Mouse (Mus musculus) testis, adult 2 months (tissue): ENCODE results near the gene Arap1. TPM values are rescaled to one million over a fixed set of nuclear protein-coding genes. Genes with fewer than 3 reads are reported as not detected.

Experiments
- H3K27ac ChIP-seq: fragments of 200-500 bp; 2 replicates; pipeline ENCODE4 v1.5.1; 2012; ENCODE audit warnings: low read depth, low read length; ENCODE audit not compliant: control insufficient read depth, insufficient read depth
- H3K27me3 ChIP-seq: fragments of 200-500 bp; 2 replicates; pipeline ENCODE4 v1.6.1; 2012; ENCODE audit warnings: mild to moderate bottlenecking, low read length, moderate library complexity; ENCODE audit not compliant: control insufficient read depth, insufficient read depth
- H3K36me3 ChIP-seq: fragments of 200-500 bp; 2 replicates; pipeline ENCODE4 v1.6.1; 2012; ENCODE audit warnings: mild to moderate bottlenecking, low read length; ENCODE audit not compliant: control insufficient read depth, insufficient read depth
- H3K4me1 ChIP-seq: fragments of 200-500 bp; 2 replicates; pipeline ENCODE4 v1.6.1; 2012; ENCODE audit warnings: low read length; ENCODE audit not compliant: control insufficient read depth, insufficient read depth
- H3K4me3 ChIP-seq: fragments of 200-500 bp; 2 replicates; pipeline ENCODE4 v1.5.1; 2012; ENCODE audit warnings: low read depth, mild to moderate bottlenecking, low read length, moderate library complexity, mixed read lengths; ENCODE audit not compliant: control insufficient read depth
- CTCF ChIP-seq: fragments of 200-500 bp; IDR thresholded peaks from 2 replicates; pipeline ENCODE4 v1.5.1; 2012; ENCODE audit warnings: low read depth, mild to moderate bottlenecking, inconsistent platforms, low read length, moderate library complexity; ENCODE audit not compliant: control insufficient read depth, insufficient read depth, insufficient replicate concordance
- POLR2A ChIP-seq: fragments of 200-500 bp; IDR thresholded peaks from 2 replicates; pipeline ENCODE4 v1.6.1; 2012; ENCODE audit warnings: low read depth, mild to moderate bottlenecking, inconsistent platforms, low read length, moderate library complexity; ENCODE audit not compliant: control insufficient read depth
- polyA plus RNA-seq: library from polyadenylated mRNA; depleted of rRNA; stranded (reverse); fragments of >200 nt; gene quantifications from 2 replicates; pipeline ENCODE4 v1.2.3, GENCODE M21; 2012

Arap1 gene
- polyA plus RNA-seq, 1 experiment, result 4.9 TPM

- peaks cover 4% of the 10 kb centered on the region for H3K4me1 ChIP-seq
- no peak overlapping the region for H3K27ac ChIP-seq
- peak overlapping the region; percentile 81 for H3K4me3 ChIP-seq
- no peaks in the 10 kb centered on the region for H3K27me3 ChIP-seq
- no peak for TF ChIP-seq POLR2A
- peak; percentile 98 for TF ChIP-seq CTCF
- no peaks in the 10 kb centered on the region for H3K36me3 ChIP-seq
Measured at GRCm38 (mm10) chr7:101450422-101451401, 102.8 kb downstream of the Arap1 start.

GRCm38 (mm10) chr7:101452669-101453068, 104.8 kb downstream of the Arap1 start:
- Histone ChIP-seq H3K36me3 (no peaks in the 10 kb centered on the region), H3K4me3 (no peak overlapping the region), H3K27ac (no peak overlapping the region), H3K4me1 (peaks cover 10% of the 10 kb centered on the region), H3K27me3 (no peaks in the 10 kb centered on the region)
- TF ChIP-seq POLR2A (no peak), CTCF (no peak)

- H3K4me3 ChIP-seq, result no peak overlapping the region
- H3K27me3 ChIP-seq, result no peaks in the 10 kb centered on the region
- no peaks in the 10 kb centered on the region for H3K36me3 ChIP-seq
- H3K4me1 ChIP-seq, result peaks cover 10% of the 10 kb centered on the region
- TF ChIP-seq POLR2A (no peak), CTCF (no peak)
- no peak overlapping the region for H3K27ac ChIP-seq
Measured at GRCm38 (mm10) chr7:101453296-101453695, 105.4 kb downstream of the Arap1 start.

GRCm38 (mm10) chr7:101453725-101454124, 105.9 kb downstream of the Arap1 start:
- Histone ChIP-seq H3K27ac (no peak overlapping the region), H3K4me3 (no peak overlapping the region), H3K27me3 (no peaks in the 10 kb centered on the region), H3K36me3 (no peaks in the 10 kb centered on the region), H3K4me1 (peaks cover 10% of the 10 kb centered on the region)
- no peak for TF ChIP-seq POLR2A
- no peak for TF ChIP-seq CTCF

GRCm38 (mm10) chr7:101454479-101454878, 106.6 kb downstream of the Arap1 start:
- TF ChIP-seq POLR2A, result no peak
- no peak for TF ChIP-seq CTCF
- H3K4me1 ChIP-seq, result peaks cover 10% of the 10 kb centered on the region
- no peaks in the 10 kb centered on the region for H3K27me3 ChIP-seq
- no peak overlapping the region for H3K4me3 ChIP-seq
- no peak overlapping the region for H3K27ac ChIP-seq
- no peaks in the 10 kb centered on the region for H3K36me3 ChIP-seq

- Histone ChIP-seq H3K27ac (no peak overlapping the region), H3K27me3 (no peaks in the 10 kb centered on the region), H3K4me1 (peaks cover 10% of the 10 kb centered on the region), H3K4me3 (no peak overlapping the region), H3K36me3 (no peaks in the 10 kb centered on the region)
- TF ChIP-seq CTCF (no peak), POLR2A (no peak)
Measured at GRCm38 (mm10) chr7:101455141-101455540, 107.3 kb downstream of the Arap1 start.

- no peak overlapping the region for H3K27ac ChIP-seq
- H3K4me3 ChIP-seq, result no peak overlapping the region
- H3K4me1 ChIP-seq, result peaks cover 5% of the 10 kb centered on the region
- no peak for TF ChIP-seq POLR2A
- H3K36me3 ChIP-seq, result no peaks in the 10 kb centered on the region
- H3K27me3 ChIP-seq, result no peaks in the 10 kb centered on the region
Measured at GRCm38 (mm10) chr7:101456318-101456717, 108.5 kb downstream of the Arap1 start.
